In the genomic region with DNA sequence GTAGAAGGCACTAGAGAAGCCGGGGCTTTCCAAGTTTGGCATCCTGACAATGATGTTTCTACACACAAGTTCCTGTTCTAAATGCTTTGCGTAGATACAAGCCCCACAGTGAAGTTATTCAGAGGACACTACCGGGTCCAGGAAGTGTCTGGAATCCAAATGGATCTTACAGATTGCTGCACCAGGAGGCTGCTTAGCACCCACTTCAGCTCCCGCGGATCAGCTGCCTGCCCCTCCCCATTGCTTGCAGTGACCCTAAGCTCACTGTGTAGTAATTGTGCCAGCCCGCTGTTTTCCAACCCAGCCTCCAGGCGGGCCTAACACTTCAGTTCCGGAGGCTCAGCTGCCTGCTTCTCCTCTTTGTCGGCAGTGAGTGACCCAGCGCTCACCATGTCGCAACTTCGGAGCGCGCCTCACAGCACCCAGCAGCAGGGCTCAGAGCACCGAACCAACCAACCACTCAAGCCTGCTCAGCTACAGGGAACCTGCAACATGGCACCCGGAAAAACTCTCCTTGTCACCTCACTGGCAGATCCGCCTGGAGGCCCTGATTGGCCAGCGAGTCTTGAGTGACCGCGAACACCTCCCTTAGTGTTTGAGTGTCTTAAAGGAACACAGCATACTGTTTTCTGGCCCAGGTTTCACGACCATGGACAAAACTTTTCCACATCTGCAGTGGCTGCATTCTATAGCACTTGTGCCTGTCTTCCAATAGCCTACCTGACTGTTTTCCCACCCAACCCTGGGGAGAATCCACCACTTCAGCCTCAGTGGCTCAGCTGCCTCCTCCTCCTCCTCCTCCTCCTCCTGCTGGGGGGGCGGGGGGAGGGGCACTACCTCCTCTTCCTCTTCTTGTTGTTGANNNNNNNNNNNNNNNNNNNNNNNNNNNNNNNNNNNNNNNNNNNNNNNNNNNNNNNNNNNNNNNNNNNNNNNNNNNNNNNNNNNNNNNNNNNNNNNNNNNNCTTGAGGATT, we compare ENCODE assay signal across 1 mouse cellular context.
TF ChIP-seq lines count a peak whose summit lies in the region.

A gene (minus strand): TSS at position 526 of the 972 bp plus-strand sequence.

TF ChIP-seq in C2C12, 6 proteins besides CTCF, POLR2A, EP300 and RAD21 (continued from another document):
- TF ChIP-seq MYOG (IDR thresholded peaks at IDR 0.05; ENCODE audit: control insufficient read depth, extremely low read depth, insufficient read length) = no peak
